Mouse (Mus musculus): ENCODE measurements around the gene Mss51. TPM values are rescaled to one million over a fixed set of nuclear protein-coding genes. Genes with fewer than 3 reads are reported as not detected.

The Mss51 gene
- 0.42 and 0.55 TPM in 2 replicates for polyA plus RNA-seq (2015; fragmentation: Nextera tagmentation; extraction: Ambion mirVana)

DNA sequence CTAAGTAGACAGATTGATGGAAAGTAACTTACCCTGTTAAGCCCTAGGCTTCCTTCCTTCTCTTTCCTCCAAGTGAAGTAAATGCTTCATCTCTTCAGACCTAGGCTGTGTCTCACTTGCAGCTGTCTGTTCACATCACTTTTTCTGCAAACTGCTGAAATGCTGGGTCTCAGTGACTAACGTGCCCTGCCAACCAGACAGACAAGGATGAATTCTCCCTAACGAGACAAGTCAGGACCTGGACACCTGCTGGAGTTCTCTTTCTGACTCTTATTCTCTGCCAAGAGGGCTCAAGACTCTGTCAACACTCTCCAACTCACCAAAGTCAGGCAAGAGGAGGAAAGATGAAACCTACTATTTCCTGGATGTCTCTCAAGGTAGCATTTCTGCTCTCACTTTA is at the start of gene Mss51:
TSS of gene Mss51 (minus strand) at position 299 of the 400 bp plus-strand sequence.
- Histone ChIP-seq H3K27ac (ENCODE audit: low read length) (no peak within 1 kb of the TSS), H3K9ac (ENCODE audit: low read depth, low read length) (no peak within 1 kb of the TSS), H3K4me2 (ENCODE audit: low read depth, low read length) (no peak within 1 kb of the TSS), H3K9me3 (replicated peaks; ENCODE audit: control insufficient read depth, low read length) (no peaks in the 10 kb centered on the region), H3K36me3 (ENCODE audit: control insufficient read depth, insufficient read depth) (peaks cover 10% of the 10 kb centered on the region), H3K27me3 (ENCODE audit: control insufficient read depth, insufficient read depth, low read depth, low read length) (no peaks in the 10 kb centered on the region), H3K4me1 (ENCODE audit: control insufficient read depth, low read depth, low read length) (no peaks in the 10 kb centered on the region), H3K4me3 (ENCODE audit: low read depth, low read length) (no peak within 1 kb of the TSS)
- WGBS (ENCODE audit: insufficient replicate concordance) = 80% methylated on average over 2 of the region's 2 CpGs
- ATAC-seq (ENCODE audit: low read depth) = no peak

DNA sequence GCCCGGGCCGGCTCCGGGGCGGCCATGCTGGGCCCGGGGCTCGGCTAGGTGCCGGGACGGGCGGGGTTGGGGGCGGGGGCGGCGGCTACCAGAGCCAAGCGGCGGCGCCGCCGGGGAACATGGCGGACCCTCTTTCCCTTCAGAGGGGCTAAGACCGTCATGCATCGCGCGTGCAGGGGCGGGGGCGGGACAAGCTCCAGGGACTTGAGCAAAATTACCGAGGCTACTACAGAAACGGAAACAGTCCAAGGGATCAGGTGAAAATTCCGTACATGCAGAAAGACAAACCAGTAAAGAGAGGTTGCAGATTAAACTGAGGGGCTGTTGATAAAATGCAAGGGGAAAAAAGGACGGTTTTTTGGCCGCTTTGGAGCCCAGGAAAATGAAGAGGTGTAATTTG is 49.7 kb upstream of the Mss51 start, which contains the start of gene Ppp3cb:
TSS of gene Ppp3cb (minus strand) at position 159 of the 400 bp plus-strand sequence.
- peak within 1 kb of the TSS; percentile 95 for H3K9ac ChIP-seq (ENCODE audit: low read depth, low read length)
- H3K27ac ChIP-seq (ENCODE audit: low read length) = peak within 1 kb of the TSS; percentile 99
- peak within 1 kb of the TSS; percentile 92 for H3K4me3 ChIP-seq (ENCODE audit: low read depth, low read length)
- H3K9me3 ChIP-seq (replicated peaks; ENCODE audit: control insufficient read depth, low read length) = no peaks in the 10 kb centered on the region
- H3K36me3 ChIP-seq (ENCODE audit: control insufficient read depth, insufficient read depth) = no peaks in the 10 kb centered on the region
- H3K4me2 ChIP-seq (ENCODE audit: low read depth, low read length) = peak within 1 kb of the TSS; percentile 74
- 0% methylated on average over 22 of the region's 29 CpGs for WGBS (ENCODE audit: insufficient replicate concordance)
- ATAC-seq (ENCODE audit: low read depth) = peak; percentile 70
- peaks cover 15% of the 10 kb centered on the region for H3K4me1 ChIP-seq (ENCODE audit: control insufficient read depth, low read depth, low read length)
- no peaks in the 10 kb centered on the region for H3K27me3 ChIP-seq (ENCODE audit: control insufficient read depth, insufficient read depth, low read depth, low read length)

DNA sequence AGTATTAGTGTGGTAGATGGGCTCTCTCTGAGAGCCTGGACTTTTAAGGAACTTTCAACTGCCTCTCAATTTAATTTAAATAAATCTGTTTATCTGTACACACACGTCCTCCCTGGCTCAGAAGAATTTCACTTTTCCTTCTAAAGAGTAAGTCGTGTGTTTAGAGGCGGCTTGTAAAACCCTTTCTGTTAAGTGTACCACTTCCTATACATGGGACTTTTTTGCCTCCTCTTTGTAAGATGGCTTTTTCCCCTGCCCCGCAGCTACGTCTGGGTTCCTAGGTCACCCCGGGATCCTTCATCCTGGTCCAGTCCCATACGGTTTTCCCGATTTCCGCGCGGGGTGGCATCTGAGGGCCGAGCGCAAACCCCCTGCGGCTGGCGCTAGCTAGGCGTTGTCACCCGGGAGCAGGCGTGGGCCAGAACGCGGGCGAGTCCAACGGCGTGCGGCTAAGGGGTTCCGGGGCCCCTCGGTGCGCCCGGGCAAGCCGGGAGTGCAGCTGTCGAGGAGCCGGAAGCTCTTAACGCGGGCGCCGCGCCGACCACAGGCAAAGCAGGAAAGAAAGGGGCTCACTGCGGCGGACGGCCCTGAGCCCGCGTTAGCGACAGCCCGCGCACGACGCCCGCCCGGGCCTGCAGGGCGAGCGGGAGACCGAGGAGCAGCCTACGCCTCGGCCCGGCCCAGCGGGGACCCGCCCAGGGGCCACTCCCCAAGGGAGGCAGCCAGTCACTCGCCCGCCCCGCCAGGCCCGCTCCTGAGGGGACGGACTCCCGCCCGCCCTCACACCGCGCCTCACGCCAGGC is 49.0 kb upstream of the Mss51 start:
- H3K27ac ChIP-seq (ENCODE audit: low read length) = peak overlapping the region; percentile 99
- under 1% methylated on average over 43 of the region's 67 CpGs for WGBS (ENCODE audit: insufficient replicate concordance)
- H3K4me1 ChIP-seq (ENCODE audit: control insufficient read depth, low read depth, low read length) = peaks cover 15% of the 10 kb centered on the region
- H3K9ac ChIP-seq (ENCODE audit: low read depth, low read length) = peak overlapping the region; percentile 95
- H3K36me3 ChIP-seq (ENCODE audit: control insufficient read depth, insufficient read depth) = no peaks in the 10 kb centered on the region
- no peaks in the 10 kb centered on the region for H3K9me3 ChIP-seq (replicated peaks; ENCODE audit: control insufficient read depth, low read length)
- no peaks in the 10 kb centered on the region for H3K27me3 ChIP-seq (ENCODE audit: control insufficient read depth, insufficient read depth, low read depth, low read length)
- H3K4me2 ChIP-seq (ENCODE audit: low read depth, low read length) = peak overlapping the region; percentile 74
- ATAC-seq (ENCODE audit: low read depth) = peak; percentile 98
- H3K4me3 ChIP-seq (ENCODE audit: low read depth, low read length) = peak overlapping the region; percentile 92

DNA sequence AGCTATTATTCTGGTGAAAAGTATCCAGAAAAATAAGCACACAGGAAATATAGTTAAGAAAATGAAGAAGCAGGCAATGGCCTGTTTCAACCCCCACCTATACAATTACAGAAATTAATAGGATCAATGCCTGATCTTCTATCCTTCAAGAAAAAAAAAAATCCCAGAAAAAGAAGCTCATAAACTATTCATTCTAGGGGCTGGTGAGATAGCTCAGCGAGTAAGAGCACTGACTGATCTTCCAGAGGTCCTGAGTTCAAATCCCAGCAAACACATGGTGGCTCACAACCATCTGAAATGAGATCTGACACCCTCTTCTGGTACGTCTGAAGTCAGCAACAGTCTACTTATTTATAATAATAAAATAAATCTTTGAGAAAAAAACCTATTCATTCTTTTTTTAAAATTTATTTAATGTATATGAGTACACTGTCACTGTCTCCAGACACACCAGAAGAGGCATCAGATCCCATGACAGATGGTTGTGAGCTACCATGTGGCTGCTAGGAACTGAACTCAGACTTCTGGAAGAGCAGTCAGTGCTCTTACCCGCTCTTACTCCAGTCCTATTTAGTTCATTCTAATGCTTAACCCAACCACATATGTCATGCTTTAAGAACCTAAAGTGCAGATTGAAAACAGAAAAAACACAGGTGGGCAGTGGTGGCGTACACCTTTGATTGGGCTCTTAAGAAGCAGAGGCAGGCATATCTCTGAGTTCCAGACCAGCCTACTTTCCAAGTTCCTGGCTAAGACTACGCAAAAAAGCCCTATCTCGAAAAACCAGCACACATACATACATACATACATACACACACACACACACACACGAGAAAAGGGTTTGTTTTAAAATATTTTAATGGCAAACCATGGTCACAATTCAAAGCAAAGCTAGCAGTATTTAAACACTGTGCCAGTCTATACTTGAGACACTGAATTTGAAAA is 48.0 kb upstream of the Mss51 start:
- peak; percentile 34 for ATAC-seq (ENCODE audit: low read depth)
- H3K9ac ChIP-seq (ENCODE audit: low read depth, low read length) = peak overlapping the region; percentile 10; the same call in 1 of the 2 replicates

DNA sequence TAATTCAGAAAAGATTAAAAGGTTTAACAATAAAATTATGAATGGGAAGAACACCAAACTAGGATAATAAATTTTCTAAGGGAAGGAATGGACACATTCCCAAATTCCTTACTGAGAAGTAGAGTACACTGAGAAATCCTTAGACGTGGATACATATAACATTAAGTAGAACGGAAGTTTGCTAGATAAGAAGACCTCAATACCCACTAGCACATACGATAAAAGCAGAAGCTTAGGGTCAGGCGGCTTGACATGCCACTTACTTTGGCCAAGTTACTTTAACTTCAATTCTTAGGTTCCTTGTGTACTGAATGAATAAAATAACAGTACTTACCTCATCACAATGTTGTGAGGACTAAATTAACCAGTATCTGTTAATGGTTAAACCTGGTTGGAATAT is 32.9 kb upstream of the Mss51 start:
- no peak overlapping the region for H3K4me3 ChIP-seq (ENCODE audit: low read depth, low read length)
- no peak overlapping the region for H3K27ac ChIP-seq (ENCODE audit: low read length)
- no peak overlapping the region for H3K4me2 ChIP-seq (ENCODE audit: low read depth, low read length)
- no peaks in the 10 kb centered on the region for H3K4me1 ChIP-seq (ENCODE audit: control insufficient read depth, low read depth, low read length)
- 40% methylated on average over 4 of the region's 4 CpGs for WGBS (ENCODE audit: insufficient replicate concordance)
- no peaks in the 10 kb centered on the region for H3K9me3 ChIP-seq (replicated peaks; ENCODE audit: control insufficient read depth, low read length)
- no peaks in the 10 kb centered on the region for H3K36me3 ChIP-seq (ENCODE audit: control insufficient read depth, insufficient read depth)
- no peaks in the 10 kb centered on the region for H3K27me3 ChIP-seq (ENCODE audit: control insufficient read depth, insufficient read depth, low read depth, low read length)
- no peak for ATAC-seq (ENCODE audit: low read depth)
- no peak overlapping the region for H3K9ac ChIP-seq (ENCODE audit: low read depth, low read length)

More for the DNA sequence above, 48.0 kb upstream of the Mss51 start:
- peaks cover 15% of the 10 kb centered on the region for H3K4me1 ChIP-seq (ENCODE audit: control insufficient read depth, low read depth, low read length)
- no peaks in the 10 kb centered on the region for H3K27me3 ChIP-seq (ENCODE audit: control insufficient read depth, insufficient read depth, low read depth, low read length)
- no peaks in the 10 kb centered on the region for H3K9me3 ChIP-seq (replicated peaks; ENCODE audit: control insufficient read depth, low read length)
- peak overlapping the region; percentile 92 for H3K4me3 ChIP-seq (ENCODE audit: low read depth, low read length)
- H3K27ac ChIP-seq (ENCODE audit: low read length) = peak overlapping the region; percentile 85
- H3K4me2 ChIP-seq (ENCODE audit: low read depth, low read length) = peak overlapping the region; percentile 74
- H3K36me3 ChIP-seq (ENCODE audit: control insufficient read depth, insufficient read depth) = no peaks in the 10 kb centered on the region
- 35% methylated on average over 7 of the region's 7 CpGs for WGBS (ENCODE audit: insufficient replicate concordance)

DNA sequence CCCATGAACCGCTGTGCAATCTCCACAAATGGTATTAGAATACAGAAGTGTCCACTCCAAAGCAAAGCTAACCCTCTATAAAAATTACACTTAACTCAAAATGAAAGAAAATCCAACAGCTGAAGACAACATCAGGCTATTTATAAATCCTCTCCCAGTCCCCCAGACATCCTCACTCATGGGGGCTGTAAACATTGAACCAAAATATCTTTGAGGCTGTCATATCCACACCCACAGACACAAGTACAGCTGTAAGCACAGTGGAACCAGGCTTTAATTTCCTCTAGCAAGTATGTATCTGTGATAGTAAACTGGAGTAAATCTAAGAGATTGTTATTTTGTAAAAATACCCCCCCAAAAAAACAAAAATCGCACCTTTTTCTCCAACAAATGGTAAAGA is 23.5 kb upstream of the Mss51 start:
- WGBS (ENCODE audit: insufficient replicate concordance) = 91% methylated on average over 2 of the region's 2 CpGs

DNA sequence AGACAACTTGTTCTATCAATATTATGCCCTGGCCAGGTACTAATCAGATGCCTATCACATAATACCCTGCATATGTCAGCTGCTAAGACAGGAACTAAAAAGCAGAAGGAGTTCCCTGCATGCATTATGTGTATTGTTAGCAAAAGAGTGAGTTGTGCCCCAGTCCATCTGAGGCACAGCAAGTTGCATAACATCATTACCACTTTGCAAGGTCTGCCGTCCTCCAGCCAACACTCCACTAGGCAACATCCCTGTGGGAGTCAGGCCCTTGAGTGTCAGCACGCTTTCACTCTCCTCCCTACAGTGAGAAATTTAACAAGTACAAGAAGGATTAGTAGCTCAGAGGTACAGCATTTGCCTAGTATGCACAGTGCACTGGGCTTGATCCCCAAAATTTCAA is 11.7 kb upstream of the Mss51 start:
- Histone ChIP-seq H3K9ac (ENCODE audit: low read depth, low read length) (no peak overlapping the region), H3K4me1 (ENCODE audit: control insufficient read depth, low read depth, low read length) (no peaks in the 10 kb centered on the region), H3K36me3 (ENCODE audit: control insufficient read depth, insufficient read depth) (peaks cover 12% of the 10 kb centered on the region), H3K27ac (ENCODE audit: low read length) (no peak overlapping the region), H3K4me2 (ENCODE audit: low read depth, low read length) (no peak overlapping the region), H3K4me3 (ENCODE audit: low read depth, low read length) (no peak overlapping the region), H3K27me3 (ENCODE audit: control insufficient read depth, insufficient read depth, low read depth, low read length) (no peaks in the 10 kb centered on the region), H3K9me3 (replicated peaks; ENCODE audit: control insufficient read depth, low read length) (no peaks in the 10 kb centered on the region)
- 84% methylated on average over 2 of the region's 2 CpGs for WGBS (ENCODE audit: insufficient replicate concordance)
- ATAC-seq (ENCODE audit: low read depth) = no peak

More for the DNA sequence above, 23.5 kb upstream of the Mss51 start:
- H3K36me3 ChIP-seq (ENCODE audit: control insufficient read depth, insufficient read depth) = peaks cover 5% of the 10 kb centered on the region; the same call in 1 of the 2 replicates
- H3K9ac ChIP-seq (ENCODE audit: low read depth, low read length) = no peak overlapping the region
- H3K27ac ChIP-seq (ENCODE audit: low read length) = no peak overlapping the region
- no peak for ATAC-seq (ENCODE audit: low read depth)
- H3K9me3 ChIP-seq (replicated peaks; ENCODE audit: control insufficient read depth, low read length) = no peaks in the 10 kb centered on the region
- H3K4me3 ChIP-seq (ENCODE audit: low read depth, low read length) = no peak overlapping the region
- no peak overlapping the region for H3K4me2 ChIP-seq (ENCODE audit: low read depth, low read length)
- H3K27me3 ChIP-seq (ENCODE audit: control insufficient read depth, insufficient read depth, low read depth, low read length) = no peaks in the 10 kb centered on the region
- no peaks in the 10 kb centered on the region for H3K4me1 ChIP-seq (ENCODE audit: control insufficient read depth, low read depth, low read length)

DNA sequence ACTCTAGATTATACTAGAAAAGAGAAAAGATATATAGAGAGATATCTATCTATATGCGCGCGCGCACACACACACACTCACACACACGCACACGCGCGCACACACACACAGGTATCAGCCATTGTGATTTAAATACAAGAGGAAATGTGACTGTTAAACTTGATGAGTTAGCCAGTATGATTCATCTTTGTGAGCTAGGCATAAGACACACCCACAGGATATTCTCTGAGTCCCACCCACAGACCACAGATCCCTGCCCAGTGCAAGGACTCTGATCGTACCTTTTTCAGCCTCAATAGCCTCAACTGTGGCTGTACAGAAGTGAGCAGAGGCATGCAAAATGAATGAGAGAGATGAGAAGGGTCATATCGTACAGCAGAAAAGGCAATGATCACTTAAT is 6.3 kb upstream of the Mss51 start:
- no peak overlapping the region for H3K9ac ChIP-seq (ENCODE audit: low read depth, low read length)
- H3K4me2 ChIP-seq (ENCODE audit: low read depth, low read length) = no peak overlapping the region
- H3K27ac ChIP-seq (ENCODE audit: low read length) = no peak overlapping the region
- H3K4me1 ChIP-seq (ENCODE audit: control insufficient read depth, low read depth, low read length) = no peaks in the 10 kb centered on the region
- H3K9me3 ChIP-seq (replicated peaks; ENCODE audit: control insufficient read depth, low read length) = no peaks in the 10 kb centered on the region
- 84% methylated on average over 10 of the region's 10 CpGs for WGBS (ENCODE audit: insufficient replicate concordance)
- no peaks in the 10 kb centered on the region for H3K27me3 ChIP-seq (ENCODE audit: control insufficient read depth, insufficient read depth, low read depth, low read length)
- H3K4me3 ChIP-seq (ENCODE audit: low read depth, low read length) = no peak overlapping the region
- H3K36me3 ChIP-seq (ENCODE audit: control insufficient read depth, insufficient read depth) = peaks cover 9% of the 10 kb centered on the region
- ATAC-seq (ENCODE audit: low read depth) = no peak

Measured in liver, embryonic 16.5 days (tissue).